Mouse (Mus musculus): ENCODE results near the gene Nol4l.
"Not testable (repeated sequence)": the region's sequence is repeated elsewhere in the genome, so short reads cannot be mapped to it uniquely, and the experiment has no call there.

The Nol4l gene

DNA sequence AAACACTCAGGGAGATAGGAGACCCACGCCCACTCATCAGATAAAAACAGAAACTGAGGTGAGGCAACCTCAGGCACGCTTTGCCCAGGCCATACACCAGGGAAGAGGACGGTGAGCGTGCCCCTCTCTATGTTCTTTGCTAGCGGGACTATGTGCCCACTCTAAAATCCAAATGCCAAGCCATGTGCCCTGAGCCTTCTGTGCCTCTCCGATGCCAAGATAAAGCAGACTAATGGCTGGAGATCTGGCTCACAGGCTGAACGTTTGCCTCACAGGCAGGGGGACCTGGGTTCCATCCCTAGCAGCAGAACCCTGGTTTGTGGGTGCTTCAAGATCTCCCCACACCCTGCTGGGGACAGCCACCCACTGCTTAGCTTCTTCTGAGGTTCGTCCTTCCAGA lies 19.6 kb downstream of the Nol4l start:
- DNase-seq, result no peak

DNA sequence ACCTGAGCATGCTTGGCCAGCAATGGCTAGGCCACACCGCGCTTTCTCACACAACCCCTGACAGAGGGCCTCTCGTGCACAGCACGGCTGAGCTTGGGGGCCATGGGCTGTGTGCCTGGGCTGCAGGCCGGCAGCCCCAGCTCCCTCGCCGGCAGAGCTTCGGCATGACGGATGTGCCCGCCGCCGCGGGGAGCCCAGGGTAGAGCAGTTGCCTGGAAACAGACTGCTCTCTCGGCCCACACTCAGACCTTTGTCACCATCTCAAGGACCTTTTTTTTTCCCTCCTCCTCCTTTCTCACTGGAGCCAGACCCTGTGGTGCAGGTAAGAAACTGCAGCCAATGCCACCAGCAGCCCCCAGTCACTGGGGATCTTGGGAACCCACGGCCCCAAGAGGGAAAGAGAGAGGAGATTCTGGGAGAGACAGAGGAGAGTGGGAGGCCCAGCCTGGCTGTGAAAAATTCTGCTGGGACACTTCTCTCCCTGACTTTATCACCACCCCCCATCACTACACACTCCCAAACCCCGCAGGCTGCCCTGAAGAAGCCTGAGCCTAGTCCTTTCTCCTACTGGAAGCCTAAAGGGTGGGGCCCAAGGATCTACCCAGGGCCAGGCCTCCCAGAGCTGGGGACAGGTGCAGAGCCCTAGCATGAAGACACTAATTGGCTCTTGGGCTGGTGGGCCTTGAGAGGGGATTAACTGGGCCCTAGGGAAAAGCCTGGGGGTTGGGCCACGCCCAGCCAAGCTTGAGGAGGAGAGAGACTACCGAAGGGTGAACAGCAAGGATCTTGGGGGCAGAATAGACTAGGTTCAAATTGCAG lies 20.4 kb downstream of the Nol4l start:
- DNase-seq, result peak; percentile 78

DNA sequence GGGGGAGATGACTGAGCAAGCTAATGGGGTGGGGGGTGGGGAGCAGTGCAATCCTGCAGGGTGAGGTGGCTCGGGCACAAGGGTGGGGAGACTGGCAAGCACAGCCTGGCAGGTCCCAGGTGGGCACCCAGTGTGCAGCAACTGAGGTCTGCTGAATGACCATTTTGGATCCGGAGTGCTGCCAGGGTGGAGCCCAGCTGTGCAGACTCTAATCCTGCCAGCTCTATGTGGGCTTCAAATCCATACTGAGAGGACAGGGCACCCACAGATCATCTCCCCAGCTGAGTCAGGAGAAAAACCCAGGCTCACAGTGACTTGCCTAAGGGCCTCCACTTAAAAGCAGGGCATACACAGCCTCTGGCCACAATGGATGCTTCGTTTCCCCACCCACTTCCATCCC lies 21.4 kb downstream of the Nol4l start:
- no peak for DNase-seq

DNA sequence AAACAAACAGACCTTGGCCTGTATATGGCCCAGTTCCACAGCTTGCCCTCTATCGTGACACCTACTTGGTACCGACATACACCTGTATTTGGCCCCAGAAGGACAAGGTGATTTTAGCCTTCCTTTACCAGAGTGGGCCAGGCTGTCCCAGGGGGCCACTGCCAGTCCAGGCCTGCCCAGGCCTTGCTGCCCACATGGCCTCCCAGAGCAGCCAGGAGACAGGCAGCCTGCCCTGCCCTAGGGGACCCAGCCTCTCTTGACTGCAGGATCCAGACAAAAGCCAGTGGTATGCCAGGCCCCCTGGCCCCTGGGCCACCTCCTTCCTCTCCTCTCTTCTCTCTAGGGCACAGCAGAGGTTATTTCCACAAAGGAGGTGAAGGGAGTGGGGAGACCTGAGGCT lies 21.8 kb downstream of the Nol4l start:
- DNase-seq, result no peak

GRCm38 (mm10) chr2:153506385-153506784 lies 23.4 kb downstream of the Nol4l start:
- DNase-seq, result no peak

GRCm38 (mm10) chr2:153499154-153499553 lies 30.6 kb downstream of the Nol4l start:
- DNase-seq, result no peak

- DNase-seq, result peak; percentile 81
Observed at GRCm38 (mm10) chr2:153496898-153497297, 32.9 kb downstream of the Nol4l start.

- no peak for DNase-seq
Observed at GRCm38 (mm10) chr2:153496301-153496700, 33.5 kb downstream of the Nol4l start.

GRCm38 (mm10) chr2:153495818-153496217 lies 34.0 kb downstream of the Nol4l start:
- no peak for DNase-seq

DNA sequence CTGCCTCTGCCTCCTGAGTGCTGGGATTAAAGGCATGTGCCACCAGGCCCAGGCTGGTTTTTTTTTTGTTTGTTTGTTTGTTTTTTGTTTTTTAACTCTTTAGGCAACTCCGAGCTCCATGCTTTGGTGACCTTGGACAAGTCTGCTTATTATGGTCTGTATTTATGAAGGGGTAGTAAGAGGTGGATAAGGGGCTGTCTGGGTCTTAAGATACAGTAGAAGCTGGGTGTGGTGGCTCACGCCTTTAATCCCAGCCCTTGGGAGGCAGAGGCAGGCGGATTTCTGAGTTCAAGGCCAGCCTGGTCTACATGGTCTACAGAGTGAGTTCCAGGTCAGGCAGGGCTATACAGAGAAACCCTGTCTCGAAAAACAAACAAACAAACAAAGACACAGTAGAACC lies 34.4 kb downstream of the Nol4l start:
- DNase-seq, result not testable (repeated sequence)

GRCm38 (mm10) chr2:153494293-153494811 lies 35.4 kb downstream of the Nol4l start:
- no peak for DNase-seq

DNA sequence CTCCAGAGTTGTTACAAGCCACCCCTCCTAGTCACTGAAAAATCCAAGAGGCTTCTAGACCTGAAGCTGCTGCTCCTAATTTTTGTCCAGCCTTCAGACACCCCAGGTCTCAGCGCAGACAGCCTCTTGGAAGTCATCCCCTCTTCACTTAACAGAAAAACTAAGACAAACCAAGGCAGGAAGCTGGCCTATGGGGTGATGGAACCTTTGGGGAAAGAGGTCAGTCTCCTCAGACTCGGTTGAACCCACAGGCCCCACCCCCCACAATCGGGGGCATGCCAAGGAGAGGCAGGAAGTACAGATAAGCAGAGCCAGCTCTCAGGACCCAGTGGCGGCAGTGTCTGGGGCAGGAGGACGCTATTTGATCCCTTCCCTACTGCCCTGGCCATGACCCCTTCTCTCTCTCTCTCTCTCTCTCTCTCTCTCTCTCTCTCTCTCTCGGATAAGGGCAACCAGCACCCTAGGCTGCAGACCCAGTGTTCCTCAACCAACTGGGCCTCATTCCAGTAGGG lies 35.9 kb downstream of the Nol4l start:
- peak; percentile 64 for DNase-seq

GRCm38 (mm10) chr2:153493393-153493731 lies 36.4 kb downstream of the Nol4l start:
- no peak for DNase-seq

GRCm38 (mm10) chr2:153492573-153493392 lies 37.0 kb downstream of the Nol4l start, which contains the start of gene 4930404H24Rik:
TSS of gene 4930404H24Rik (plus strand) at chr2:153492790.
- DNase-seq, result peak; percentile 91

GRCm38 (mm10) chr2:153492179-153492517 lies 37.6 kb downstream of the Nol4l start:
- no peak for DNase-seq

DNA sequence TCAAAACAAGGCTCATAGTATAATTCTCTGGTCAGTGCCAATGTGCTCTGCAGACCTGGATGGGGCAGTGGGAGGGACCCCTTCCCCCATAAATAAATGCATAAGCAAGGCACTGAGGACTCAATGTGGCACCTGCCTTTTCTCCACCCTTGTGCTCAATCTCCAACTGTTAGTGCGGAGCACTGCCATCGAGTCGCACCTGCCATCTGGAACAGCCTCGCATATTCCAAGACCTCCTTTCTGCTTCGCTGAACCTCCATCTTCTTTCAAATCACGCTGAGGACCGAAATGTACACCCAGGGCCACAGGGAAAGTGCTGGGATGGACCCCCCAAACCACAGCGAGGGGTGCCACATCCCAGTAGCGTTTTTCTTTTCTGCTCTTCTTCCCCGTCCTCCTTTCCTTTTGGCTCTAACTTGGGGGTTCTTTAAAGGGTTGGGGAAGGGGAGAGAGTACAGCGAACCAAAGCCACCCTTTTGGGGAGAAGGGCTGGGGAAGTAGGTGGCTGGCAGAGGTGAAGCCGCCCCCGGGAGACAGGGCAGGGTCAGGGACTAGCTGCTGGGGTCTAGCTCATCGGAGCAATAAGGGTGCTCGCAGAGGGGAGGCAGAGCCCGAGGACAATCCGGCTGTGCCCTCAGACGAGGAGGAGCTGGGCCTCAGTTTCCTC lies 38.1 kb downstream of the Nol4l start:
- DNase-seq, result no peak

- DNase-seq, result no peak
Observed at GRCm38 (mm10) chr2:153490940-153491339, 38.8 kb downstream of the Nol4l start.

GRCm38 (mm10) chr2:153490116-153490515 lies 39.7 kb downstream of the Nol4l start:
- no peak for DNase-seq

DNA sequence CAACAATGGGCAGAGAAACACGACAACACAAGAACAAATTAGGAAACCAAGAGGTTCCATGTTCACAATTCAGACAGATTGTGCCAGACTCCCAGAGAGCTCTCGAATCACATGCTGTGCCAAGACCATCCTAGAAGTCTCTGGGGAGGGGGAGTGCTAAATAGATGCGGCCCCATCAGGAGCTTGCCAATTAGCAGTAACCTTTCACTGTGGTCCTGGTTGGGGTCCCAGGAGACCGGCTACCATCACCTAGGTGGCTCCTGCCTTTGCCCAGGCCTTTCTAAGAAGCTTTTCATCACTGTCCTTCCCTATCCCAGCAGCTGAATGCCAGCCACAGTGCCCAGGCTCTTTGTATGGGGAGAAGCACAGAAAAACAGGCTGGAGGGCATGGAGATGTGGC lies 45.7 kb downstream of the Nol4l start:
- DNase-seq, result no peak

- DNase-seq, result peak; percentile 72
Observed at GRCm38 (mm10) chr2:153483118-153483983, 46.4 kb downstream of the Nol4l start.

DNA sequence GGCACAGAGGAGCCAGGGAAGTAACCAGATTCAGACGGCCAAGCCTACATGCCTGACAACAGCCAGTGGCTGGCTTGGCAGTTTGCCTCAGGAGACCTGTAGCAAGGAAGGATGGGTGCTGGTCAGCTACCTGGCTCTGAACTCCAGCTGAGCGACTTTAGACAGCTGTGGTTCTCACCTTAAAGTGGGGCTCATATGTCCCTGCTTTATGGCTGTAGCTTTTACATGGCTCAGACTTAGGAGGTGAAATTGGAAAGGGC lies 48.0 kb downstream of the Nol4l start:
- DNase-seq, result no peak

DNA sequence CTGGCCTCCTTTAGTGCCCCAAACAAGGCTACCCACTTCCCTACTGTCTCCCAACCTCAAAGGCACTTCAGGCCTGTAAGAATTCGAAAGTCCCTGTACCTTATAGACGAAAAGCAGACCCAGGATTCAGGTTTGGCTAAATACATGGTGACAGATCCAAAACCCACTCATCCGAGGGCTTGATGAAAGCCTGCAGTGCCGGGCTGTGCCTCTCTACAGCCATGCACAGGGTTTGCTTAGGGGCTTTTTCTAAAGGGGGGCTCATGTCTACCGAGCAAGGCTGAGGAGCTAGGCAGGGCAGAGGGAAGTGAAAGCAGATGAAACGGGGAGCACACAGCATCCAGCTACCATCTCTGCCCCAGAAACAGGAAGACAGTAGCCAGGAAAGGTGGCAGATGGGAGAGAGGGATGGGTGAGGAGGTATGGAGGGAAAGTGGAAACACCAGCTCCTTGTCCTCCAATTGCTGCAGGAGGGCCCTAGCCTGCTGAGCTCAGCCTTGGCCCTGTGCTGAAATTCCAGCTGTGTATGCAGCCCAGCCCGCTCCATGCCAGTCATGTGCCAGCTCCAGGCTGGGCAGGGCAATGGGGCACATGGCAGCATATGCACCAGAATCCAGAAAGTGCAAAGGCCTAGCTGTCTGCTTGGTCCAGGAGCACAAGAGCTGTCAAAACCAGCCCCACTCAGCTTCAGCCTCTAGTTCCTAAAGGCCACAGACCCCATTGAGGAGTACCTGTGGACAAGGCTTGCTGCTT lies 48.5 kb downstream of the Nol4l start:
- no peak for DNase-seq
